Mouse (Mus musculus): Measurements from ENCODE around the gene 9930111J21Rik1. TPM values are rescaled to one million over a fixed set of nuclear protein-coding genes. Genes with fewer than 3 reads are reported as not detected.
"Not testable (repeated sequence)": the region's sequence is repeated elsewhere in the genome, so short reads cannot be mapped to it uniquely, and the experiment has no call there.

Gene 9930111J21Rik1
- total RNA-seq (2015) = 13.7 and 14.1 TPM in 2 replicates
- 7.6 and 8.2 TPM in 2 replicates for total RNA-seq (2017)

GRCm38 (mm10) chr11:48979251-48979650 lies at the start of gene 9930111J21Rik1:
9930111J21Rik1 (minus strand) TSS chr11:48979398.
- ATAC-seq (replicated peaks; ENCODE audit: poor library complexity) = peak; percentile 79

DNA sequence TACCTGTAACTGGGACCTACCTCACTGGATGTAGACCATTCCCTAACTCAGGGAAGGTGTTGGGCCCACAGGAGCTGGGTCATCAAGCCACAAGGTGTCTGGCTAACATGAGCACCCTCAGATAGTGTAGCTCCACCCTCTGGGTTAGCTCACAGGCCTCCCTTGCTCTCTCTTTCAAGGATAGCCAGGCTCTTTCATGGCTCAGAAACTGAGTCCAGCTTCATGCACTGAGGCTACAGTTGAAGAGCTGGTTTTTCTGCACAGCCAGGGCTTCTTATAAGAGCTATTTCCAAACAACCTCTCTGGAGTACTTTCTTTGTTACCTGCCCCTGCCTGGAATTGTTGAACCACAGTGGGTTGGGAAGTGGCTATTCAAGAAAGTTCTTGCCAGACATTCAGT lies 32.9 kb upstream of the 9930111J21Rik1 start:
- ATAC-seq (replicated peaks; ENCODE audit: poor library complexity) = not testable (repeated sequence)

DNA sequence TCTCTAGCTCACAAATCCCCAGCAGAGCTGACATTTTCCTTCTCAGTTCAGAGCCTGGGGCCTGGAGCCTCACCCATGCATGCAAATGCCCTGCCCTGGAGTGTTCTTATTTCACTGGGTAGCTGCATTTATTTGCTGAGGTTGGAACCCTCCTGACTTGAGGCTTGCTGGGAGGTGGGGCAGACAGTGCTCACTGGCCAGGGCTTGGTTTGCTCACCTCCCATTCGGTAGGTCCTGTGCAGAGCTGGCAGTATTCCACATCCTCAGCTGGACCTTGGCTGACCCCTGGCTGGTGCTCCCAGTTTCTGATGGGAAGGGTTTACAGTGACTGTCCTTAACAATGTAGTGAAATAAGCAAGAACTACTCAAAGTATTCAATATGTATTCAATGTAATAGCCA lies 27.6 kb upstream of the 9930111J21Rik1 start:
- not testable (repeated sequence) for ATAC-seq (replicated peaks; ENCODE audit: poor library complexity)

DNA sequence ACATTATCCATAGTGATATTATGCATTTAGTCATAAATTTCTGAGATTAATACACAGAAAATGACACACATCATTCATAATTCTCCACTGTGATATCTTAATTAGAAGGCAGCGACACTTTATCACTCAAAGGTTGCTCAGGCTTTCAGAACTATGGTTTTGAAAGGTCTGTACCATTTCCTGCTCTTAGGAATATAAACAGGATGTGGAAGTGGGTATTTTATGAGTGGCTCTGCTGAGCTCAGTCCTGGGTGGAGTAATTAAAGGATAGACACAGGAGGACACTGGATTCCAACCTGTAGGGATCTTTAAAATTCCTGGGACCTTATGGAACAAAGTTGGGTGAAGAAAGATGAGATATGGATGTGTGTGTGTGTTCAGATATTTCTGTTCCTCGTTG lies 27.1 kb upstream of the 9930111J21Rik1 start:
- not testable (repeated sequence) for ATAC-seq (replicated peaks; ENCODE audit: poor library complexity)

DNA sequence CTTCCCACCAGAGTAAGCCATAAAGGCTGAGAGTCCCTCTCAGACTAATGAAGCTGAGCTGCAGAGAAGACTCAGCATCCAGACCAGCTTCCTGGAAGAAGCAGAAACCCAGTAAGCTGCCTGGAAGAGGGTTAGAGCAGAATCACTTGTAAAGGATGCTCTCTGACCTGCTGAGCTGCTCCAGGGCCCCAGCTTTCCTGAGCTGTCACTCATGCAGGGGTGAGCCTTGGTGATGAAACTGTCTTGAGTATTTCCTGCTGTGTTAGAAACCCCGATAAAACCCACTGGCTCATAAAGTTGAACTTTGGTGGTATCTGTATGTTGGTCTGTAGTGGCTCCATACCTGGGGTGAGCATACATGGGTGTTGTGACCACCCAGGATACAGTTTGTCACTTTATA lies 21.2 kb upstream of the 9930111J21Rik1 start:
- not testable (repeated sequence) for ATAC-seq (replicated peaks; ENCODE audit: poor library complexity)

DNA sequence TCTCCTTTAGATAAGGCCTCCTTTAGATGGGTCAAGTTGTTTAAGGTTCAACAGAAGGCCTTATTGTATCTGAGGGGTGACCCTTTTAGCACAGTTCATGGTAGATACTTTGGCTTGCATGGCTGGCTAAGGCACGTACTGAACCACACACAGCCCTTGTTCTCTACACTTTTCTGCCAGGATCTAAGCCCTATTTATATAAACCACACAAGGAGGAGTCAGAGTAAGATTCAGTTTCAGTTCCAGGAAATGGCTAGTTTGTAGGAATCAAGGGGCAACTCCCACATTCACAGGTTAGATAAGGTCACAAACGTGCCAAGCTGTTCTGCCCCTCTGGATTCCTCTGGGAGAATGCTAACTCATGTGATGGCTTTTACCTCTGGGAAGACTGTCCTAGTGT lies 14.8 kb upstream of the 9930111J21Rik1 start, which contains the start of gene Tgtp1:
Gene Tgtp1, minus strand, starts transcription at position 155 of the 400 bp plus-strand sequence.
- peak; percentile 62 for ATAC-seq (replicated peaks; ENCODE audit: poor library complexity)

DNA sequence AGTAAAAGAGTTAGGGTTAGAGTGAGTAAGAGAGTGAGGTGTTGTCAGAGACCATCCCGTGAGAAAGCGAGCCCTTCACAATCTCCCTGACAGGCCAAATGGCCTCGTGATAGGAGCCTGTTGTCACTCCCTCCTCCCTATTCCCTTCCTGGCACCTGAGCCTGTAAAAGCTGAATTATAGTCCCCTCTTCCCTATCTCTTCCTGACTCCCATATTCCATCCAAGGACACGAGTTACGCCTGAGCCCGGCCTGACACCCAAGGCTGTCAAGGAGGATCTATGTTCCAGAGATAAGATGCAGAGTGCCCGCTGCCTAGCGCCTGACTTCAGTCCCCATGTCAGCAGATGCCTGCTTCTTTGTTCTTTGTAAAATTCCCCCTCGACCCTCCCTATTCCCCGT lies 14.1 kb upstream of the 9930111J21Rik1 start:
- not testable (repeated sequence) for ATAC-seq (replicated peaks; ENCODE audit: poor library complexity)

- ATAC-seq (replicated peaks; ENCODE audit: poor library complexity) = not testable (repeated sequence)
Observed at GRCm38 (mm10) chr11:48991740-48992520, 12.7 kb upstream of the 9930111J21Rik1 start, which contains the start of gene Gm12185. Gm12185 (minus strand) TSS chr11:48992226.

DNA sequence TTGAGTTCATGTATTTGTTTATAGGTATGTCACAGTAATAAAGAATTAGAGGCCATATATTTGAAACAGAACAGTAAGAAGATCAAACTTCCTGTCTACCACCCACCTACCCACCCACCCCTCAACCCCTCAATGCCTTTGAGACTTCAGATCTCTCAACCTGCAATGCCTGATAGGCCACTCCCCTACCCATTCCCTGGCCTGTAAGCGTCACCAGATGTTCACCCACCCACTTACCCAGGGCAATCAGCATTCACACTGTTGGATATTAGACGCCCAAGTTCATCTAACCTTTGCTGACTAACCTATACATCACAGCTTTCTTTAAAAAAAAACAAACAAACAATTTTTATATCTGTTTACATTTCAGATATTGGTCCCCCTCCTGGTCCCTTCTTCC lies 10.8 kb upstream of the 9930111J21Rik1 start:
- ATAC-seq (replicated peaks; ENCODE audit: poor library complexity) = peak; percentile 53; the same call in 1 of the 2 replicates

DNA sequence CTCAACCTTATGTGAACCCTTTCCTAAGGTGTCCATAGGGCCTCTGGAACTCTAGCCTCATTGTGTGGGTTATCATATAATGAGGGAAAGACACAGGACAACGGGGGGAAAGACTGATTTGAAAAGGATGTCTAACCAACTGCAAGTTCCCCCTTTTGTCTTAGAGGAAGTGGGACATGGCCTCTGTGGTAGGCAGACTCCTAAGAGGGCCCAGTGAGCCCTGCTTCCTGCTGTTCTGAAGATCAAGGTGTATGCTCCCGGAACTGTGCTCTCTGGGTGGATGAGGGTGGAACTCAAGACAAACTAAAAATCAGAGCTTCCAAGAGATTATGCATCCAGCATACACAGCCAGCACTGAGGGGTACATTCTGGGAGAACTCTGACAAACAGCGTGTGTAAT lies 9.0 kb upstream of the 9930111J21Rik1 start:
- peak; percentile 72 for ATAC-seq (replicated peaks; ENCODE audit: poor library complexity)

GRCm38 (mm10) chr11:48982848-48983247 lies 3.6 kb upstream of the 9930111J21Rik1 start:
- not testable (repeated sequence) for ATAC-seq (replicated peaks; ENCODE audit: poor library complexity)

DNA sequence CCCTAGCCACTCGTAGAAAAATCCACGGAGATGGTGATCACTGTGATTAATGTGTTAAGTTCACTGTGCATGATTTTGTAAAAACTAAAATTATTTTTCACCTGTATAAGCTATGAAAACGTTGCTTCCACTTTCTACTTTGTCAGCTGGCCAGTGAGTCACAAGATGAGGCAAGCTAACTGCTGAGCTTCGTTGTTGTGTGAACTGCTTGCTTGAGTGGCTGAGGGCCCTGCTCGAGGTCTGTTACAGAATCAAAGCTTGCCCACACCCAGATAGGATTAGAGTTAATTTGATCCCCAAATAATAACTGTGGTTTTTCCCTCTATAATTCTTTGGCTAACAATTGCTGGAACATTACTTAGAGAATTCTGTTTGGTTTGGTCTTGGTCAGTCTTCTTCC lies 854 bp upstream of the 9930111J21Rik1 start:
- peak; percentile 52 for ATAC-seq (replicated peaks; ENCODE audit: poor library complexity)

GRCm38 (mm10) chr11:48978240-48978939 lies 808 bp downstream of the 9930111J21Rik1 start, which contains the start of gene Olfr56:
Olfr56 (plus strand) TSS chr11:48978889.
- ATAC-seq (replicated peaks; ENCODE audit: poor library complexity) = peak; percentile 75

DNA sequence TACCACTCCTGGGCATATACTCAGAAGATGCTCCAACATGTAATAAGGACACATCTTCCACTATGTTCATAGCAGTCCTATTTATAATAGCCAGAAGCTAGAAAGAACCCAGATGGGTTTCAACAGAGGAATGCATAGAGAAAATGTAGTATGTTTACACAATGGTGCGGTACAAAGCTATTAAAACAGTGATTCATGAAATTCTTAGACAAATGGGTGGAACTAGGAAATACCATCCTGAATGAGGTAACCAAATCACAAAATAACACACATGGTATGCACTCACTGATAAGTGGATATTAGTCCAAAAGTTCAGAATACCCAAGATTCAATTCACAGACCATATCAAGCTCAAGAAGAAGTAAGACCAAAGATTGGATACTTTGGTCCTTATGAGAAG lies 4.5 kb downstream of the 9930111J21Rik1 start:
- not testable (repeated sequence) for ATAC-seq (replicated peaks; ENCODE audit: poor library complexity)

- not testable (repeated sequence) for ATAC-seq (replicated peaks; ENCODE audit: poor library complexity)
Observed at GRCm38 (mm10) chr11:48946090-48946489, 33.1 kb downstream of the 9930111J21Rik1 start, which contains the start of gene Psme2b. Psme2b (minus strand) TSS chr11:48946190.

GRCm38 (mm10) chr11:48939286-48939685 lies 39.9 kb downstream of the 9930111J21Rik1 start:
- not testable (repeated sequence) for ATAC-seq (replicated peaks; ENCODE audit: poor library complexity)

DNA sequence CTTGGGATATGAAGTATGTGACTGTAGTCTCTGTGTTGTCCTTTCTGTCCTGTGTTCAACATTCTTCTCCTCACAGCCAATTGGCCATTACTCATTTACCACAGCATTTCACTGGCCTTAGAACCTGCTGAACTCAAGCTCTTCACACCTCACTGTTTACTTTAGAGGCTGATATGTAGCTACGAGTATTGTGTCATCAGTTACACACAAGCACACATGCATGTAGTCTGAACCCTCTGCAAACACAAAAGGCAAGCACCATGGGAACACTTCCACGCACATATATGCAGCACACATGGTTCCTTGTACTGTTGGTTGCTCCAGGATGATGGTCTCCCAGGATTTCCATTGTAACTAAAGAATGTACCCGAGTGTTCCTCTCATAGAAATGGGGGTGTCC lies 43.9 kb downstream of the 9930111J21Rik1 start:
- ATAC-seq (replicated peaks; ENCODE audit: poor library complexity) = not testable (repeated sequence)

DNA sequence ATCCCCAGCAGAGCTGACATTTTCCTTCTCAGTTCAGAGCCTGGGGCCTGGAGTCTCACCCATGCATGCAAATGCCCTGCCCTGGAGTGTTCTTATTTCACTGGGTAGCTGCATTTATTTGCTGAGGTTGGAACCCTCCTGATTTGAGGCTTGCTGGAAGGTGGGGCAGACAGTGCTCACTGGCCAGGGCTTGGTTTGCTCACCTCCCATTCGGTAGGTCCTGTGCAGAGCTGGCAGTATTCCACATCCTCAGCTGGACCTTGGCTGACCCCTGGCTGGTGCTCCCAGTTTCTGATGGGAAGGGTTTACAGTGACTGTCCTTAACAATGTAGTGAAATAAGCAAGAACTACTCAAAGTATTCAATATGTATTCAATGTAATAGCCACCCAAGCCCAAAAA lies 45.3 kb downstream of the 9930111J21Rik1 start:
- not testable (repeated sequence) for ATAC-seq (replicated peaks; ENCODE audit: poor library complexity)

DNA sequence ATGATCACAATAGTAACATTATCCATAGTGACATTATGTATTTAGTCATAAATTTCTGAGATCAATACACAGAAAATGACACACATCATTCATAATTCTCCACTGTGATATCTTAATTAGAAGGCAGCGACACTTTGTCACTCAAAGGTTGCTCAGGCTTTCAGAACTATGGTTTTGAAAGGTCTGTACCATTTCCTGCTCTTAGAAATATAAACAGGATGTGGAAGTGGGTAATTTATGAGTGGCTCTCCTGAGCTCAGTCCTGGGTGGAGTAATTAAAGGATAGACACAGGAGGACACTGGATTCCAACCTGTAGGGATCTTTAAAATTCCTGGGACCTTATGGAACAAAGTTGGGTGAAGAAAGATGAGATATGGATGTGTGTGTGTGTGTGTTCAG lies 45.8 kb downstream of the 9930111J21Rik1 start:
- not testable (repeated sequence) for ATAC-seq (replicated peaks; ENCODE audit: poor library complexity)

- ATAC-seq (replicated peaks; ENCODE audit: poor library complexity) = peak; percentile 29; the same call in 1 of the 2 replicates
Observed at GRCm38 (mm10) chr11:48928068-48928467, 51.1 kb downstream of the 9930111J21Rik1 start.

DNA sequence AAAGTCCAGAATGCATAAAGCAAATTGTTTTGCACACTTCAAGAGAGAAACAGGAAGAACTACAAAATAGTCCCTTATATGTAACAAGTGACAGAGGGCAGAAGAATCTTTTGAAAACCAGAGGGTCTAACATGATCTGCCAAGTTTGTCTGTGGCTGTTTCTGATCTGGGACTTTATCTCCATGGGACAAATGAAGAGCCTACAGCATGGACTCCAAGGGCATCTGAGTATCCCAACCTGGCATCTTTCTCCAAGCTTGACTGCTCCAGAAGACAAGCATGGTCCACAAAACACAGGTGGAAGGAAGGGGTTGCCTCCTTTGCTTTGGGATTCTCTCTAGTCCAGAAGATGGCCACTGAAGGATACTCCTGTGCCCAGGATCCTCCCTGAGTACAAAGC lies 52.8 kb downstream of the 9930111J21Rik1 start:
- not testable (repeated sequence) for ATAC-seq (replicated peaks; ENCODE audit: poor library complexity)
